Mouse (Mus musculus) midbrain, embryonic 11.5 days (tissue): Measurements from ENCODE around the gene Dnm1. TPM values are rescaled to one million over a fixed set of nuclear protein-coding genes. Genes with fewer than 3 reads are reported as not detected.

ENCODE experiments used
- ATAC-seq: fragments of 200-750 bp; cut with Nextera tagmentation; 2 replicates; pipeline ENCODE4 v1.8.0; 2017; ENCODE audit warnings: moderate TSS enrichment, moderate library complexity; ENCODE audit not compliant: low FRiP score
- DNase-seq: peaks from one replicate; pipeline ENCODE4 v3.0.0; 2015; ENCODE audit warnings: low spot score; ENCODE audit errors: missing footprints
- H3K27ac ChIP-seq: fragments of 300-500 bp; sonication (generic); 2 replicates; pipeline ENCODE4 v1.5.1; 2014; ENCODE audit warnings: low read depth, low read length
- H3K27me3 ChIP-seq: fragments of 300-500 bp; sonication (generic); 2 replicates; pipeline ENCODE4 v1.6.1; 2014; ENCODE audit warnings: mild to moderate bottlenecking, low read length, moderate library complexity, mixed read lengths; ENCODE audit not compliant: control insufficient read depth, insufficient read depth
- H3K36me3 ChIP-seq: fragments of 300-500 bp; sonication (generic); 2 replicates; pipeline ENCODE4 v1.6.1; 2014; ENCODE audit warnings: mild to moderate bottlenecking, low read length, moderate library complexity, mixed read lengths; ENCODE audit not compliant: control insufficient read depth, insufficient read depth
- H3K4me1 ChIP-seq: fragments of 300-500 bp; sonication (generic); 2 replicates; pipeline ENCODE4 v1.6.1; 2014; ENCODE audit warnings: low read length; ENCODE audit not compliant: control insufficient read depth, insufficient read depth
- H3K4me2 ChIP-seq: fragments of 300-500 bp; sonication (generic); 2 replicates; pipeline ENCODE4 v1.6.1; 2014; ENCODE audit warnings: mild to moderate bottlenecking, moderate library complexity
- H3K4me3 ChIP-seq: fragments of 300-500 bp; sonication (generic); 2 replicates; pipeline ENCODE4 v1.5.1; 2014; ENCODE audit warnings: low read depth, low read length
- H3K9ac ChIP-seq: fragments of 300-500 bp; sonication (generic); 2 replicates; pipeline ENCODE4 v1.6.1; 2014; ENCODE audit warnings: low read length
- H3K9me3 ChIP-seq: fragments of 300-500 bp; sonication (generic); 2 replicates; pipeline ENCODE4 v1.6.1; 2016; ENCODE audit warnings: low read length; ENCODE audit not compliant: control insufficient read depth
- WGBS: fragments of 180-500 bp; shearing (Covaris S2); extraction: QIAGEN DNeasy Blood & Tissue Kit; methylation state at CpG from one replicate; pipeline ENCODE4 v1.1.7; 2014; 5-methylcytosine and 5-hydroxymethylcytosine counted together
- polyA plus RNA-seq: library from polyadenylated mRNA; unstranded; fragments of >200 nt; fragmentation: Nextera tagmentation; extraction: Ambion mirVana; gene quantifications from 2 replicates; pipeline ENCODE4 v1.2.1, GENCODE M21; 2014

Gene Dnm1
- polyA plus RNA-seq, 1 experiment from 2014 or later, result 13.8 TPM

GRCm38 (mm10) chr2:32387706-32388490 lies 34.8 kb upstream of the Dnm1 start, which contains the start of gene Lcn2:
Gene Lcn2 (minus strand): TSS chr2:32388252.
- WGBS, result 67% methylated on average over 5 of the region's 5 CpGs
- no peak for DNase-seq
- Histone ChIP-seq H3K27me3 (no peaks in the 10 kb centered on the region), H3K4me2 (no peak within 1 kb of the TSS), H3K36me3 (no peaks in the 10 kb centered on the region), H3K9me3 (no peaks in the 10 kb centered on the region), H3K27ac (no peak within 1 kb of the TSS), H3K4me1 (no peaks in the 10 kb centered on the region), H3K9ac (no peak within 1 kb of the TSS; the same call in 1 of the 2 replicates), H3K4me3 (no peak within 1 kb of the TSS)
- no peak for ATAC-seq

GRCm38 (mm10) chr2:32382689-32383088 lies 29.6 kb upstream of the Dnm1 start:
- no peak overlapping the region for H3K4me2 ChIP-seq
- DNase-seq (no peak), ATAC-seq (no peak)
- 85% methylated on average over 2 of the region's 2 CpGs for WGBS
- H3K27ac ChIP-seq, result no peak overlapping the region
- no peak overlapping the region for H3K4me3 ChIP-seq
- no peaks in the 10 kb centered on the region for H3K9me3 ChIP-seq
- H3K9ac ChIP-seq, result no peak overlapping the region
- peaks cover 5% of the 10 kb centered on the region for H3K27me3 ChIP-seq
- peaks cover 3% of the 10 kb centered on the region; the same call in 1 of the 2 replicates for H3K36me3 ChIP-seq
- H3K4me1 ChIP-seq, result peaks cover 5% of the 10 kb centered on the region; the same call in 1 of the 2 replicates

GRCm38 (mm10) chr2:32381775-32382223 lies 28.7 kb upstream of the Dnm1 start, which contains the start of gene 1110008P14Rik:
Gene 1110008P14Rik (minus strand): TSS chr2:32381938.
- H3K27me3 ChIP-seq, result peaks cover 5% of the 10 kb centered on the region
- H3K27ac ChIP-seq, result no peak within 1 kb of the TSS
- H3K4me3 ChIP-seq, result peak within 1 kb of the TSS; percentile 62

GRCm38 (mm10) chr2:32381141-32381774 lies 28.1 kb upstream of the Dnm1 start:
- H3K4me1 ChIP-seq, result peaks cover 5% of the 10 kb centered on the region; the same call in 1 of the 2 replicates
- H3K4me2 ChIP-seq, result peak overlapping the region; percentile 96
- H3K9me3 ChIP-seq, result no peaks in the 10 kb centered on the region
- no peak overlapping the region for H3K27ac ChIP-seq
- WGBS, result under 1% methylated on average over 27 of the region's 27 CpGs
- DNase-seq (peak; percentile 94), ATAC-seq (peak; percentile 68; the same call in 1 of the 2 replicates)
- peak overlapping the region; percentile 62 for H3K4me3 ChIP-seq
- H3K36me3 ChIP-seq, result peaks cover 8% of the 10 kb centered on the region
- H3K27me3 ChIP-seq, result peaks cover 5% of the 10 kb centered on the region
- H3K9ac ChIP-seq, result peak overlapping the region; percentile 67

More at GRCm38 (mm10) chr2:32381775-32382223, 28.7 kb upstream of the Dnm1 start, which contains the start of gene 1110008P14Rik:
- peaks cover 6% of the 10 kb centered on the region; the same call in 1 of the 2 replicates for H3K36me3 ChIP-seq
- DNase-seq, result peak; percentile 99
- no peaks in the 10 kb centered on the region for H3K9me3 ChIP-seq
- peak within 1 kb of the TSS; percentile 67 for H3K9ac ChIP-seq
- ATAC-seq, result peak; percentile 90
- H3K4me1 ChIP-seq, result peaks cover 5% of the 10 kb centered on the region; the same call in 1 of the 2 replicates
- H3K4me2 ChIP-seq, result peak within 1 kb of the TSS; percentile 96
- WGBS, result 0% methylated on average over 24 of the region's 47 CpGs

GRCm38 (mm10) chr2:32380001-32380500 lies 26.9 kb upstream of the Dnm1 start:
- no peak overlapping the region for H3K9ac ChIP-seq
- H3K4me2 ChIP-seq, result no peak overlapping the region
- H3K4me3 ChIP-seq, result no peak overlapping the region
- H3K27ac ChIP-seq, result no peak overlapping the region
- H3K4me1 ChIP-seq, result peaks cover 5% of the 10 kb centered on the region; the same call in 1 of the 2 replicates
- no peaks in the 10 kb centered on the region for H3K9me3 ChIP-seq
- ATAC-seq, result no peak
- 89% methylated on average over 7 of the region's 7 CpGs for WGBS
- peaks cover 12% of the 10 kb centered on the region for H3K36me3 ChIP-seq
- H3K27me3 ChIP-seq, result peaks cover 5% of the 10 kb centered on the region
- no peak for DNase-seq

GRCm38 (mm10) chr2:32376963-32377362 lies 23.8 kb upstream of the Dnm1 start:
- H3K27ac ChIP-seq, result no peak overlapping the region
- H3K9ac ChIP-seq, result no peak overlapping the region
- peaks cover 5% of the 10 kb centered on the region; the same call in 1 of the 2 replicates for H3K4me1 ChIP-seq
- WGBS, result 93% methylated on average over 10 of the region's 10 CpGs
- no peaks in the 10 kb centered on the region; the same call in 1 of the 2 replicates for H3K27me3 ChIP-seq
- peaks cover 18% of the 10 kb centered on the region for H3K36me3 ChIP-seq
- ATAC-seq, result no peak
- no peak overlapping the region for H3K4me3 ChIP-seq
- no peaks in the 10 kb centered on the region for H3K9me3 ChIP-seq
- DNase-seq, result no peak
- H3K4me2 ChIP-seq, result no peak overlapping the region

- ATAC-seq (no peak), DNase-seq (no peak)
- Histone ChIP-seq H3K4me3 (no peak overlapping the region), H3K4me2 (no peak overlapping the region), H3K27ac (no peak overlapping the region), H3K36me3 (peaks cover 26% of the 10 kb centered on the region), H3K9ac (no peak overlapping the region), H3K4me1 (no peaks in the 10 kb centered on the region), H3K9me3 (no peaks in the 10 kb centered on the region), H3K27me3 (no peaks in the 10 kb centered on the region; the same call in 1 of the 2 replicates)
- 90% methylated on average over 13 of the region's 13 CpGs for WGBS
Observed at GRCm38 (mm10) chr2:32375317-32375940, 22.3 kb upstream of the Dnm1 start.

- no peaks in the 10 kb centered on the region for H3K27me3 ChIP-seq
- no peak overlapping the region for H3K9ac ChIP-seq
- H3K36me3 ChIP-seq, result peaks cover 31% of the 10 kb centered on the region
- H3K4me2 ChIP-seq, result no peak overlapping the region
- H3K9me3 ChIP-seq, result no peaks in the 10 kb centered on the region
- H3K27ac ChIP-seq, result no peak overlapping the region
- no peak for ATAC-seq
- no peaks in the 10 kb centered on the region for H3K4me1 ChIP-seq
- H3K4me3 ChIP-seq, result no peak overlapping the region
- 92% methylated on average over 10 of the region's 10 CpGs for WGBS
- DNase-seq, result no peak
Observed at GRCm38 (mm10) chr2:32374191-32374590, 21.1 kb upstream of the Dnm1 start.
